Mouse (Mus musculus) ZHBTc4 (cell line): ENCODE data around the gene Ercc2.
A peak's percentile ranks its signal among the peaks of the same experiment; 100 is the strongest.

ENCODE experiments used
- DNase-seq: peaks from one replicate; pipeline ENCODE4 v3.0.0-alpha.2; 2011; ENCODE audit warnings: low read depth, low spot score

Ercc2 gene

GRCm38 (mm10) chr7:19405417-19405816 lies 23.6 kb downstream of the Ercc2 start:
- DNase-seq, result peak; percentile 81

- DNase-seq, result no peak
Observed at GRCm38 (mm10) chr7:19409753-19410152, 27.9 kb downstream of the Ercc2 start.

- no peak for DNase-seq
Observed at GRCm38 (mm10) chr7:19410766-19411344, 29.0 kb downstream of the Ercc2 start.

GRCm38 (mm10) chr7:19411783-19412182 lies 30.0 kb downstream of the Ercc2 start:
- DNase-seq, result no peak

GRCm38 (mm10) chr7:19413525-19413924 lies 31.7 kb downstream of the Ercc2 start:
- peak; percentile 41 for DNase-seq

GRCm38 (mm10) chr7:19416590-19416989 lies 34.8 kb downstream of the Ercc2 start:
- no peak for DNase-seq

GRCm38 (mm10) chr7:19420121-19420520 lies 38.3 kb downstream of the Ercc2 start:
- DNase-seq, result no peak

GRCm38 (mm10) chr7:19420821-19421636 lies 39.2 kb downstream of the Ercc2 start:
- DNase-seq, result peak; percentile 96

- no peak for DNase-seq
Observed at GRCm38 (mm10) chr7:19423083-19423482, 41.3 kb downstream of the Ercc2 start.

GRCm38 (mm10) chr7:19424051-19424450 lies 42.2 kb downstream of the Ercc2 start:
- DNase-seq, result no peak

- DNase-seq, result peak; percentile 51
Observed at GRCm38 (mm10) chr7:19426349-19426748, 44.5 kb downstream of the Ercc2 start.

GRCm38 (mm10) chr7:19426888-19427287 lies 45.1 kb downstream of the Ercc2 start:
- DNase-seq, result no peak

GRCm38 (mm10) chr7:19427999-19428650 lies 46.3 kb downstream of the Ercc2 start:
- DNase-seq, result no peak

- DNase-seq, result peak; percentile 56
Observed at GRCm38 (mm10) chr7:19429726-19430125, 47.9 kb downstream of the Ercc2 start.

- no peak for DNase-seq
Observed at GRCm38 (mm10) chr7:19430402-19430801, 48.6 kb downstream of the Ercc2 start.

GRCm38 (mm10) chr7:19432475-19432874 lies 50.7 kb downstream of the Ercc2 start:
- DNase-seq, result peak; percentile 71

GRCm38 (mm10) chr7:19436276-19436675 lies 54.5 kb downstream of the Ercc2 start:
- no peak for DNase-seq

- DNase-seq, result no peak
Observed at GRCm38 (mm10) chr7:19437048-19437447, 55.2 kb downstream of the Ercc2 start.

- no peak for DNase-seq
Observed at GRCm38 (mm10) chr7:19441448-19442091, 59.8 kb downstream of the Ercc2 start.

GRCm38 (mm10) chr7:19443344-19443743 lies 61.5 kb downstream of the Ercc2 start:
- DNase-seq, result peak; percentile 74

- DNase-seq, result no peak
Observed at GRCm38 (mm10) chr7:19444801-19445200, 63.0 kb downstream of the Ercc2 start.
